Mouse (Mus musculus) heart, postnatal 0 days (tissue): ENCODE measurements around the gene Cyp4f13.

ENCODE experiments used
- CTCF ChIP-seq: IDR thresholded peaks from 2 replicates; pipeline ENCODE4 v1.5.1; 2016; ENCODE audit warnings: antibody characterized with exemption, control low read depth, low read depth
- EP300 ChIP-seq: IDR thresholded peaks from 2 replicates; pipeline ENCODE4 v1.6.1; 2016; ENCODE audit warnings: antibody characterized with exemption, low read depth

- TF ChIP-seq CTCF (no peak), EP300 (no peak)
These were observed 56.4 kb downstream of the Cyp4f13 start for GRCm38 (mm10) chr17:32890852-32891238.
